Mouse (Mus musculus): ENCODE results near the gene Gxylt2. TPM values are rescaled to one million over a fixed set of nuclear protein-coding genes. Genes with fewer than 3 reads are reported as not detected.

Gene Gxylt2
- 1.1 and 2.5 TPM in 2 replicates for polyA plus RNA-seq (2015; fragmentation: Nextera tagmentation; extraction: Ambion mirVana)

DNA sequence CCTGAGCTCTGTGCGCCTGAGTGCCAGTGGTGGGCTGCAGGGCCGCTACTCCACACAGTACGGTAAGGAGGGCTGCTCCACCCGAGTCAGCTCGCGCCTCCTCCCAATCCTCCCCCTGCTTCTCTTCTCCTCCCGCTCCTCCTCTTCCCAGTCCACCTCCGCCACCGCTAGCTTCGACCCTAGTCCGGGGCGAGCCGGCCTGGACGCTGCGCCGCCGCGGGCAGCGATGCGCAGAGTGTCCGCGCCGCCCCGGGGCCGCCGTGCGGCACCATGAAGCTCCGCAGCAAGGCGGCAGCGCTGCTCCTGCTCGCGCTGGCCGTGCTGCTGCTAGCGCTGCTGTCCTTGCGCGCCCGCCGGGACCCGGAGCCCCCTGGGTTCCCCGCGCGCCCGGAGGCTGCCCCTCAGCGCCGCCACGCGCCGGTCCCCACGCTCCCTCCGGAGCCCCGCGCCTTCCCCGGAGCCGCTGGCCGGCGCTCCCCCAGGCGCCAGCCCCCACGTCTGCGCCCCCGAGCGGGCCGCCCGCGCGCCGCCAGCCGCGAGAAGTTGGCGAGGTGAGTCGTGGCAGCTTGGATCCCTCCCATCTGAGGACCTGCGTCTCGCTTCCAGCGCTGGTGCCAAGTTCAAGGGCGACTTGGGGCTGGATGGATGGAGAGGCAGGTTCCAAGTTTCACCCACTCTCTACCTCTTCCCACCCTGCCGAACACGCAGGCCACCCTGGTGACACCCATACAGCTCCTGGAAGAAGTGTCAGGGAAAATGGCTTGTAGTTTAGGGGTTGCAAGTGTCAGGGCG lies at the start of gene Gxylt2:
TSS of gene Gxylt2 (plus strand) at position 161 of the 792 bp plus-strand sequence.
- ATAC-seq: peak; percentile 93
- Histone ChIP-seq H3K9ac (ENCODE audit: low read depth, low read length) (peak within 1 kb of the TSS; percentile 80), H3K4me1 (ENCODE audit: control insufficient read depth, insufficient read depth, low read depth, low read length) (peaks cover 12% of the 10 kb centered on the region), H3K4me2 (ENCODE audit: low read length) (peak within 1 kb of the TSS; percentile 99), H3K9me3 (ENCODE audit: control insufficient read depth, low read length) (no peaks in the 10 kb centered on the region; the same call in 1 of the 2 replicates), H3K4me3 (ENCODE audit: low read length) (peak within 1 kb of the TSS; percentile 77), H3K27me3 (replicated peaks; ENCODE audit: control insufficient read depth, insufficient read depth, low read length) (peaks cover 4% of the 10 kb centered on the region), H3K36me3 (ENCODE audit: control insufficient read depth, insufficient read depth, low read length) (no peaks in the 10 kb centered on the region), H3K27ac (ENCODE audit: low read depth, low read length) (peak within 1 kb of the TSS; percentile 51; the same call in 1 of the 2 replicates)
- under 1% methylated on average over 61 of the region's 77 CpGs for WGBS

DNA sequence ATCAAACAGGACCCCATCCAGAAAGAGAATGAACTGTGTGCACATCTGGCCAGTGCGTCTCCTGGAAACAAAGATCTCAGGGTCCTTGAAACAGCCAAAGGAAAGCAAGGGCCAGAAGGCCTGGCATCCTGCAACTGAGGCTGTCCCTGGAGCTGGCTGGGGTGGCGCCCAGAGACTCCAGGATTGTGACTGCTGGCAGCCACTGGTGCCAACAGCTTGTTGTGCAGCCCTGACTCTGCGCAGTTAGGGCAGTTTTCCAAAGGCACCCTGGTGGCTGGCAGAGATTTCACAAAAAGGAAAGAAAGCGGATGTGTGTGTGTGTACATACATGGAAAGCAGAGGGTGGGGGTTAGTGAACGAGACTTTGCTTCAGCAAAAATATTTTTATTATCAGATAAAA lies 44.1 kb upstream of the Gxylt2 start:
- Histone ChIP-seq H3K9ac (ENCODE audit: low read depth, low read length) (no peak overlapping the region), H3K9me3 (ENCODE audit: control insufficient read depth, low read length) (no peaks in the 10 kb centered on the region), H3K27me3 (replicated peaks; ENCODE audit: control insufficient read depth, insufficient read depth, low read length) (no peaks in the 10 kb centered on the region), H3K36me3 (ENCODE audit: control insufficient read depth, insufficient read depth, low read length) (no peaks in the 10 kb centered on the region), H3K4me3 (ENCODE audit: low read length) (no peak overlapping the region), H3K27ac (ENCODE audit: low read depth, low read length) (no peak overlapping the region), H3K4me1 (ENCODE audit: control insufficient read depth, insufficient read depth, low read depth, low read length) (peaks cover 7% of the 10 kb centered on the region; the same call in 1 of the 2 replicates), H3K4me2 (ENCODE audit: low read length) (no peak overlapping the region)
- 42% methylated on average over 5 of the region's 5 CpGs for WGBS
- peak; percentile 90 for ATAC-seq

DNA sequence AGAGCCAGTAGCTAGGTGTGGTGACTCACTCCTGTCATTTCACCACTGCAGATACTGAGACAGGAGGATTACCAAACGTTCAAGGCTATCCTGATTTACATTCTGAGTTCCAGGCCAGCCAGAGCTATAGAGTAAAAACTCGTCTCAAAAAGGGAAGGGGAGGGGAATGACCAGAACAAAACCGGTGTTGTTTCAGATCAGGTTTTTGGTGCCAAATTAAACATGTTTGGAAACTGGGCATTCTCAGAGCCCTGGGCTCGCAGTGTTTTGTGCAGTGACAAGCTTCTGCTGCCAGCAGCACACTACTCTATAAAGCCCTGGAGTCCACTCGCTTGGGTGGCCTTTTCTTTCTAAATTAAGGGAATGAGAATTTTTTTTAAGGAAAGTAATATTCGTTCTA lies 42.3 kb upstream of the Gxylt2 start:
- no peak overlapping the region for H3K4me2 ChIP-seq (ENCODE audit: low read length)
- H3K9ac ChIP-seq (ENCODE audit: low read depth, low read length): no peak overlapping the region
- 67% methylated on average over 6 of the region's 6 CpGs for WGBS
- peak; percentile 61; the same call in 1 of the 2 replicates for ATAC-seq
- H3K4me3 ChIP-seq (ENCODE audit: low read length): no peak overlapping the region
- H3K36me3 ChIP-seq (ENCODE audit: control insufficient read depth, insufficient read depth, low read length): no peaks in the 10 kb centered on the region
- no peaks in the 10 kb centered on the region for H3K9me3 ChIP-seq (ENCODE audit: control insufficient read depth, low read length)
- H3K27me3 ChIP-seq (replicated peaks; ENCODE audit: control insufficient read depth, insufficient read depth, low read length): no peaks in the 10 kb centered on the region
- H3K4me1 ChIP-seq (ENCODE audit: control insufficient read depth, insufficient read depth, low read depth, low read length): peaks cover 7% of the 10 kb centered on the region; the same call in 1 of the 2 replicates
- H3K27ac ChIP-seq (ENCODE audit: low read depth, low read length): no peak overlapping the region

DNA sequence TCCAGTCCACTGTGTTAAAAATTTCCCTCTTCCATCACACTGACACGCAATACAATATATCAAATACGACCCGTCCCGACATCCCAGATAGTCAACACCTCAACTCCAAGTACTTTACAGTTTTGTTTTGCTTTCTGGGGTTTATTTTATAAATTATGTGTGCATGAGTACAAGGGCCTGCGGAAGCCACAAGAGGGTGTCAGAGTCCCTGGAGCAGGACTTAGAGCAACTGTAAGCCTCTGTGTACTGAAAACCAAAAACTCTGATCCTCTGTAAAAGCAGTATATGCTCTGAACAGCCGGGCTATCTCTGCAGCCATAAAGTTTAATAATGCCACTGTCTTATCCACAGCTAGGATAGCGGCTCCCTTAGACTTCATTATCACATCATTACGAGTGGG lies 36.9 kb upstream of the Gxylt2 start:
- H3K27ac ChIP-seq (ENCODE audit: low read depth, low read length): no peak overlapping the region
- H3K9ac ChIP-seq (ENCODE audit: low read depth, low read length): no peak overlapping the region
- peaks cover 9% of the 10 kb centered on the region for H3K4me1 ChIP-seq (ENCODE audit: control insufficient read depth, insufficient read depth, low read depth, low read length)
- H3K9me3 ChIP-seq (ENCODE audit: control insufficient read depth, low read length): no peaks in the 10 kb centered on the region
- WGBS: 89% methylated on average over 8 of the region's 8 CpGs
- H3K4me2 ChIP-seq (ENCODE audit: low read length): no peak overlapping the region
- no peaks in the 10 kb centered on the region for H3K36me3 ChIP-seq (ENCODE audit: control insufficient read depth, insufficient read depth, low read length)
- no peak for ATAC-seq
- H3K4me3 ChIP-seq (ENCODE audit: low read length): no peak overlapping the region
- no peaks in the 10 kb centered on the region for H3K27me3 ChIP-seq (replicated peaks; ENCODE audit: control insufficient read depth, insufficient read depth, low read length)

DNA sequence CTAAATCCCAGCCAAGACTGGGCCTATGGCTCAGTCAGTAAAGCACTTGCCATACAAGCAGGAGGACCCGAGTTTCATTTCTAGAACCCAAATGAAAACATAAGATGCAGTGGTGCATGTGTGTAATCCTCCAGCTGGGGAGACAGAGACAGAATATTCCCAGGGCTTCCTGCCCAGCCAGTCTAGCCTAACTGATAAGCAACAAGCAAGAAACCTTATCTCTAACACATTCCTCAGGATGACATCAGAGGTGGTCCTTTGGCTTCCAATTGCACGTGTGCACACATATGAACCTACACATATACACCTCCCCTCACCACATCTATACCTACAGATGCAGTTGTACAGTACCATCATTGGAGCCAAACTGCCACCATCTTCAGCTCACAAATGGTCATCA lies 35.7 kb upstream of the Gxylt2 start:
- H3K27ac ChIP-seq (ENCODE audit: low read depth, low read length): no peak overlapping the region
- WGBS: 84% methylated on average over 2 of the region's 2 CpGs
- no peaks in the 10 kb centered on the region for H3K9me3 ChIP-seq (ENCODE audit: control insufficient read depth, low read length)
- peaks cover 9% of the 10 kb centered on the region for H3K4me1 ChIP-seq (ENCODE audit: control insufficient read depth, insufficient read depth, low read depth, low read length)
- H3K4me2 ChIP-seq (ENCODE audit: low read length): no peak overlapping the region
- no peak for ATAC-seq
- H3K27me3 ChIP-seq (replicated peaks; ENCODE audit: control insufficient read depth, insufficient read depth, low read length): no peaks in the 10 kb centered on the region
- no peak overlapping the region for H3K9ac ChIP-seq (ENCODE audit: low read depth, low read length)
- no peaks in the 10 kb centered on the region for H3K36me3 ChIP-seq (ENCODE audit: control insufficient read depth, insufficient read depth, low read length)
- H3K4me3 ChIP-seq (ENCODE audit: low read length): no peak overlapping the region

DNA sequence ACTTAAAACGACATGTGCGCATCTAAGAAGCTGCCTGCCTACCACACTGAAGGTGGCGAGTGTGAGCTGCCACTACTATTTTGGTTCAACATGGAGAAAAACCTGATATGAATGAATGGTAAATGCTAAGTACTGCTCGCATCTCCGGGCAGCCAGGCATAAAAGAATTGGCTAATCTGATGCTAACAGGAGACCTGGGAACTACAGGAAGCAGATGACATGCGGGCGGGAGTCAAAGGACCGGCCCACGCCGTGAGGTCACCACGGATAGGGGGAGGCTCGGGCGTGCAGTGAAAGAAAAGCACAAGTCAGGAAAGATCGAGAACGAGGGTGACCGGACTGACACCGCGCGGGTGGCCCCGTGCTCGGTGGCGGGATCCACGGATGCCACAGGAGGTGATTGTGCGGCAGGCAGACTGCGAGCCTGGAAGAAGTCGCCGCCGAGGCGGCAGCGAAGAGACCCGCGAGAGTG lies 34.1 kb upstream of the Gxylt2 start:
- Histone ChIP-seq H3K4me3 (ENCODE audit: low read length) (peak overlapping the region; percentile 90), H3K4me1 (ENCODE audit: control insufficient read depth, insufficient read depth, low read depth, low read length) (peaks cover 9% of the 10 kb centered on the region), H3K9ac (ENCODE audit: low read depth, low read length) (peak overlapping the region; percentile 75), H3K27ac (ENCODE audit: low read depth, low read length) (no peak overlapping the region; the same call in 1 of the 2 replicates), H3K27me3 (replicated peaks; ENCODE audit: control insufficient read depth, insufficient read depth, low read length) (no peaks in the 10 kb centered on the region), H3K9me3 (ENCODE audit: control insufficient read depth, low read length) (no peaks in the 10 kb centered on the region), H3K36me3 (ENCODE audit: control insufficient read depth, insufficient read depth, low read length) (no peaks in the 10 kb centered on the region), H3K4me2 (ENCODE audit: low read length) (peak overlapping the region; percentile 97)
- under 1% methylated on average over 32 of the region's 32 CpGs for WGBS
- ATAC-seq: peak; percentile 62

DNA sequence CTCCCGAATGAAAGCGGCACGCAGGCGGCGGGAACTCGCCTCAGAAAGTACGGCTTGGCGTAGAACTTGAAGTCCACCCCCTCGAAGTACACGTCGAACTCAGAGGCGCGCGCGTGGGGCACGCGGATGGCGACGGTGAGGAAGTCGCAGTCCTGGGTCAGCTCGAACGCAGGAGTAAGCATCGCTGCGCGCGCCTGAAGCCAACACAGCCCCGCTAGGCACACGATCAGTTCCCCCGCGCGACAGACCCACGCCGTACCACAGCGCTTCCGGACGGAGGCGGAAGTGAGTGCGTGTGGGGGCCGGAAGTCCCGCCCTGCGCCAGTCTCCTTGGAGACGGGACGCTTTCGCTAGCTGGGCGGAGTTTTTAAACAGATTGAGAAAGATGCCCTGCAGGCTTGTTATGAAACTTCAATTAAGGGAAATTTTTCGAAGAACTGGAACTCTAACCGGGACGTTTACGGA lies 33.6 kb upstream of the Gxylt2 start, which contains the start of gene Shq1:
TSS of gene Shq1 (minus strand) at position 278 of the 465 bp plus-strand sequence.
- ATAC-seq: peak; percentile 96
- Histone ChIP-seq H3K27me3 (replicated peaks; ENCODE audit: control insufficient read depth, insufficient read depth, low read length) (no peaks in the 10 kb centered on the region), H3K4me3 (ENCODE audit: low read length) (peak within 1 kb of the TSS; percentile 90), H3K9me3 (ENCODE audit: control insufficient read depth, low read length) (no peaks in the 10 kb centered on the region), H3K27ac (ENCODE audit: low read depth, low read length) (no peak within 1 kb of the TSS; the same call in 1 of the 2 replicates), H3K36me3 (ENCODE audit: control insufficient read depth, insufficient read depth, low read length) (no peaks in the 10 kb centered on the region), H3K9ac (ENCODE audit: low read depth, low read length) (peak within 1 kb of the TSS; percentile 75), H3K4me2 (ENCODE audit: low read length) (peak within 1 kb of the TSS; percentile 97), H3K4me1 (ENCODE audit: control insufficient read depth, insufficient read depth, low read depth, low read length) (peaks cover 9% of the 10 kb centered on the region)
- whole genome bisulfite sequencing: under 1% methylated on average over 49 of the region's 49 CpGs

DNA sequence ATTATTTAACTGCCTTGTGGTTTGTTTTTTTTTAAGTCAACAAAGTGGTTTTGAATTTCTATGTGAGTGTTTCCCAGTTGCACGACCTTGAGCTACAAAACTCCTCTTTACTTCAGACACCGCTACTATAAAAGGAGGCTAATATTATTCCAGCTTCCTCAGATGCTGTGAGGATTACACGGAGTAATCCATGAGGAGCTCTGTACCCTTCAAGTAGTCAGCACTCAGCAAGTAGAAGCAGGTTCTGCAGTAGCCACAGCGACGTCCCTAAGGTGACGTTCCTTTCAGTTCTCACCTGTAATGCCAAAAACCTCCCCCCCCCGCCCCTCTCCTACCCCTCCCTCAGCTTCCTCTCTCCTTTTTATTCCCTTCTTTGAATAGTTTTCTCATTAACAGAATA lies 33.1 kb upstream of the Gxylt2 start:
- H3K4me3 ChIP-seq (ENCODE audit: low read length): peak overlapping the region; percentile 90
- WGBS: 14% methylated on average over 7 of the region's 7 CpGs

DNA sequence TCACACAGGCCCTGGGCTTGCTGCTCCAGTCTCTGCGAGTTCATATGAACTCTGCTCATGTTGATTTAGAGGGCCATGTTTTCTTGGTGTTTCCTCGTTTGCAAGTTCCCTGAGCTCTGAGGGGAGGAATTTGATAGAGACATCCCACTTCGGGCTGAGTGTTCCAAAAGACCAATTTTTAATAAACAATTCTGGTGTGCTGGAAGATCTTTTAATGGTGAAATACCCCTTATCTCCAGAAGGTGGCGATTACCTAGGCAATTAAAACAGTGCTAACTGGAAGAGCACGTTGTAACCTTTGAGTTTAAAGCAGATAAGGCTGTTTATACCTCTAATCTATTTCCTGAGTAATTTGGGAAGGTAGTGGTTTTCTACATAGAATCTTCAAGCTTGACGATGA lies 29.6 kb upstream of the Gxylt2 start:
- Histone ChIP-seq H3K4me3 (ENCODE audit: low read length) (no peak overlapping the region), H3K27ac (ENCODE audit: low read depth, low read length) (no peak overlapping the region), H3K4me1 (ENCODE audit: control insufficient read depth, insufficient read depth, low read depth, low read length) (peaks cover 9% of the 10 kb centered on the region), H3K36me3 (ENCODE audit: control insufficient read depth, insufficient read depth, low read length) (no peaks in the 10 kb centered on the region), H3K9ac (ENCODE audit: low read depth, low read length) (no peak overlapping the region), H3K27me3 (replicated peaks; ENCODE audit: control insufficient read depth, insufficient read depth, low read length) (no peaks in the 10 kb centered on the region), H3K4me2 (ENCODE audit: low read length) (no peak overlapping the region), H3K9me3 (ENCODE audit: control insufficient read depth, low read length) (no peaks in the 10 kb centered on the region)
- WGBS: 22% methylated on average over 6 of the region's 6 CpGs
- no peak for ATAC-seq

More for the DNA sequence above, 33.1 kb upstream of the Gxylt2 start:
- Histone ChIP-seq H3K4me1 (ENCODE audit: control insufficient read depth, insufficient read depth, low read depth, low read length) (peaks cover 9% of the 10 kb centered on the region), H3K9ac (ENCODE audit: low read depth, low read length) (no peak overlapping the region), H3K36me3 (ENCODE audit: control insufficient read depth, insufficient read depth, low read length) (no peaks in the 10 kb centered on the region), H3K27ac (ENCODE audit: low read depth, low read length) (no peak overlapping the region), H3K9me3 (ENCODE audit: control insufficient read depth, low read length) (no peaks in the 10 kb centered on the region), H3K27me3 (replicated peaks; ENCODE audit: control insufficient read depth, insufficient read depth, low read length) (no peaks in the 10 kb centered on the region), H3K4me2 (ENCODE audit: low read length) (peak overlapping the region; percentile 97)
- ATAC-seq: no peak
